Mouse (Mus musculus) limb, embryonic 10.5 days (tissue): ENCODE results near the gene Cmtm8. TPM values are rescaled to one million over a fixed set of nuclear protein-coding genes. Genes with fewer than 3 reads are reported as not detected.
A peak's percentile ranks its signal among the peaks of the same experiment; 100 is the strongest.

ENCODE experiments used
- DNase-seq: peaks from one replicate; pipeline ENCODE4 v3.0.0-alpha.2; 2017; ENCODE audit warnings: low spot score
- H3K27ac ChIP-seq: fragments of 300-500 bp; sonication (generic); 2 replicates; pipeline ENCODE4 v1.5.1; 2016; ENCODE audit warnings: mild to moderate bottlenecking
- H3K27me3 ChIP-seq: fragments of 300-500 bp; sonication (generic); 2 replicates; pipeline ENCODE4 v1.6.1; 2016; ENCODE audit warnings: low read depth, mild to moderate bottlenecking; ENCODE audit not compliant: poor library complexity, severe bottlenecking
- H3K36me3 ChIP-seq: fragments of 300-500 bp; sonication (generic); 2 replicates; pipeline ENCODE4 v1.6.1; 2016; ENCODE audit warnings: mild to moderate bottlenecking, moderate library complexity
- H3K4me1 ChIP-seq: fragments of 300-500 bp; sonication (generic); 2 replicates; pipeline ENCODE4 v1.6.1; 2016
- H3K4me3 ChIP-seq: fragments of 300-500 bp; sonication (generic); 2 replicates; pipeline ENCODE4 v1.5.1; 2016; ENCODE audit warnings: mild to moderate bottlenecking, moderate library complexity
- H3K9me3 ChIP-seq: fragments of 300-500 bp; sonication (generic); replicated peaks from 2 replicates; pipeline ENCODE4 v1.6.1; 2016; ENCODE audit warnings: mild to moderate bottlenecking
- WGBS: fragments of 180-500 bp; shearing (Covaris S2); methylation state at CpG from one replicate; pipeline ENCODE4 v1.1.7; 2016; 5-methylcytosine and 5-hydroxymethylcytosine counted together
- polyA plus RNA-seq: library from polyadenylated mRNA; unstranded; fragments of >200 nt; fragmentation: Nextera tagmentation; extraction: Ambion mirVana; gene quantifications from 2 replicates; pipeline ENCODE4 v1.2.1, GENCODE M21; 2016

Cmtm8 gene
- polyA plus RNA-seq, 1 experiment from 2014 or later: 13.9 TPM

GRCm38 (mm10) chr9:114776361-114776760, 67.6 kb downstream of the Cmtm8 start:
- Histone ChIP-seq H3K9me3 (no peaks in the 10 kb centered on the region), H3K27ac (no peak overlapping the region), H3K36me3 (peaks cover 28% of the 10 kb centered on the region), H3K4me3 (no peak overlapping the region), H3K27me3 (no peaks in the 10 kb centered on the region), H3K4me1 (peaks cover 34% of the 10 kb centered on the region)
- 84% methylated on average over 3 of the region's 3 CpGs for WGBS
- no peak for DNase-seq

- H3K36me3 ChIP-seq: peaks cover 38% of the 10 kb centered on the region
- WGBS: 77% methylated on average over 4 of the region's 4 CpGs
- H3K27me3 ChIP-seq: no peaks in the 10 kb centered on the region
- no peak for DNase-seq
- no peak overlapping the region for H3K4me3 ChIP-seq
- H3K27ac ChIP-seq: peak overlapping the region; percentile 53; the same call in 1 of the 2 replicates
- H3K4me1 ChIP-seq: peaks cover 23% of the 10 kb centered on the region
- no peaks in the 10 kb centered on the region for H3K9me3 ChIP-seq
Observed at GRCm38 (mm10) chr9:114775272-114775671, 68.7 kb downstream of the Cmtm8 start.

- Histone ChIP-seq H3K4me1 (peaks cover 16% of the 10 kb centered on the region), H3K27me3 (no peaks in the 10 kb centered on the region), H3K9me3 (no peaks in the 10 kb centered on the region), H3K4me3 (no peak overlapping the region), H3K27ac (peak overlapping the region; percentile 53; the same call in 1 of the 2 replicates), H3K36me3 (peaks cover 43% of the 10 kb centered on the region)
- WGBS: 85% methylated on average over 6 of the region's 6 CpGs
- no peak for DNase-seq
Observed at GRCm38 (mm10) chr9:114774629-114775028, 69.3 kb downstream of the Cmtm8 start.

- Histone ChIP-seq H3K4me3 (no peak overlapping the region), H3K4me1 (peaks cover 36% of the 10 kb centered on the region), H3K27ac (no peak overlapping the region), H3K27me3 (no peaks in the 10 kb centered on the region), H3K9me3 (no peaks in the 10 kb centered on the region), H3K36me3 (peaks cover 43% of the 10 kb centered on the region)
- WGBS: 87% methylated on average over 7 of the region's 7 CpGs
- DNase-seq: no peak
Observed at GRCm38 (mm10) chr9:114771565-114771964, 72.4 kb downstream of the Cmtm8 start.

- no peaks in the 10 kb centered on the region for H3K9me3 ChIP-seq
- peaks cover 54% of the 10 kb centered on the region for H3K36me3 ChIP-seq
- peaks cover 27% of the 10 kb centered on the region for H3K4me1 ChIP-seq
- WGBS: 90% methylated on average over 4 of the region's 4 CpGs
- H3K27ac ChIP-seq: no peak overlapping the region
- no peaks in the 10 kb centered on the region for H3K27me3 ChIP-seq
- no peak overlapping the region for H3K4me3 ChIP-seq
- DNase-seq: no peak
Observed at GRCm38 (mm10) chr9:114770224-114770623, 73.7 kb downstream of the Cmtm8 start.

- peaks cover 24% of the 10 kb centered on the region for H3K4me1 ChIP-seq
- 56% methylated on average over 10 of the region's 10 CpGs for WGBS
- H3K36me3 ChIP-seq: peaks cover 49% of the 10 kb centered on the region
- peak overlapping the region; percentile 86 for H3K27ac ChIP-seq
- peak; percentile 54 for DNase-seq
- no peaks in the 10 kb centered on the region for H3K27me3 ChIP-seq
- no peak overlapping the region for H3K4me3 ChIP-seq
- H3K9me3 ChIP-seq: no peaks in the 10 kb centered on the region
Observed at GRCm38 (mm10) chr9:114768066-114768465, 75.9 kb downstream of the Cmtm8 start.

GRCm38 (mm10) chr9:114767507-114767906, 76.4 kb downstream of the Cmtm8 start:
- DNase-seq: peak; percentile 50
- WGBS: 65% methylated on average over 2 of the region's 2 CpGs
- Histone ChIP-seq H3K4me1 (peaks cover 24% of the 10 kb centered on the region), H3K27me3 (no peaks in the 10 kb centered on the region), H3K36me3 (peaks cover 50% of the 10 kb centered on the region), H3K4me3 (no peak overlapping the region), H3K9me3 (no peaks in the 10 kb centered on the region), H3K27ac (peak overlapping the region; percentile 86)

- no peaks in the 10 kb centered on the region for H3K9me3 ChIP-seq
- peaks cover 24% of the 10 kb centered on the region for H3K4me1 ChIP-seq
- peak; percentile 44 for DNase-seq
- peak overlapping the region; percentile 86 for H3K27ac ChIP-seq
- H3K4me3 ChIP-seq: no peak overlapping the region
- peaks cover 49% of the 10 kb centered on the region for H3K36me3 ChIP-seq
- WGBS: 65% methylated on average over 13 of the region's 13 CpGs
- H3K27me3 ChIP-seq: no peaks in the 10 kb centered on the region
Observed at GRCm38 (mm10) chr9:114767030-114767429, 76.9 kb downstream of the Cmtm8 start.

GRCm38 (mm10) chr9:114763341-114763740, 80.6 kb downstream of the Cmtm8 start:
- Histone ChIP-seq H3K4me1 (peaks cover 19% of the 10 kb centered on the region), H3K4me3 (no peak overlapping the region), H3K27ac (no peak overlapping the region), H3K36me3 (peaks cover 62% of the 10 kb centered on the region), H3K9me3 (no peaks in the 10 kb centered on the region), H3K27me3 (no peaks in the 10 kb centered on the region)
- DNase-seq: peak; percentile 70
- 67% methylated on average over 13 of the region's 13 CpGs for WGBS

GRCm38 (mm10) chr9:114761848-114762247, 82.1 kb downstream of the Cmtm8 start:
- no peak overlapping the region for H3K27ac ChIP-seq
- H3K36me3 ChIP-seq: peaks cover 75% of the 10 kb centered on the region
- 71% methylated on average over 11 of the region's 11 CpGs for WGBS
- no peak for DNase-seq
- H3K9me3 ChIP-seq: no peaks in the 10 kb centered on the region
- peaks cover 4% of the 10 kb centered on the region for H3K4me1 ChIP-seq
- H3K27me3 ChIP-seq: no peaks in the 10 kb centered on the region
- H3K4me3 ChIP-seq: no peak overlapping the region

- H3K4me3 ChIP-seq: no peak overlapping the region
- WGBS: 92% methylated on average over 5 of the region's 5 CpGs
- no peak for DNase-seq
- H3K4me1 ChIP-seq: no peaks in the 10 kb centered on the region
- H3K36me3 ChIP-seq: peaks cover 78% of the 10 kb centered on the region
- no peaks in the 10 kb centered on the region for H3K9me3 ChIP-seq
- no peaks in the 10 kb centered on the region for H3K27me3 ChIP-seq
- no peak overlapping the region for H3K27ac ChIP-seq
Observed at GRCm38 (mm10) chr9:114760353-114760752, 83.6 kb downstream of the Cmtm8 start.

GRCm38 (mm10) chr9:114759886-114760285, 84.1 kb downstream of the Cmtm8 start:
- H3K36me3 ChIP-seq: peaks cover 80% of the 10 kb centered on the region
- no peak overlapping the region for H3K27ac ChIP-seq
- H3K4me1 ChIP-seq: no peaks in the 10 kb centered on the region
- no peak for DNase-seq
- no peak overlapping the region for H3K4me3 ChIP-seq
- H3K27me3 ChIP-seq: no peaks in the 10 kb centered on the region
- WGBS: 90% methylated on average over 4 of the region's 4 CpGs
- no peaks in the 10 kb centered on the region for H3K9me3 ChIP-seq

GRCm38 (mm10) chr9:114758801-114759200, 85.2 kb downstream of the Cmtm8 start:
- Histone ChIP-seq H3K4me3 (no peak overlapping the region), H3K4me1 (no peaks in the 10 kb centered on the region), H3K9me3 (no peaks in the 10 kb centered on the region), H3K27ac (no peak overlapping the region), H3K27me3 (no peaks in the 10 kb centered on the region), H3K36me3 (peaks cover 83% of the 10 kb centered on the region)
- no peak for DNase-seq
- WGBS: 89% methylated on average over 5 of the region's 5 CpGs

GRCm38 (mm10) chr9:114758272-114758671, 85.7 kb downstream of the Cmtm8 start:
- no peak for DNase-seq
- Histone ChIP-seq H3K36me3 (peaks cover 83% of the 10 kb centered on the region), H3K27me3 (no peaks in the 10 kb centered on the region), H3K4me3 (no peak overlapping the region), H3K9me3 (no peaks in the 10 kb centered on the region), H3K4me1 (peaks cover under 1% of the 10 kb centered on the region), H3K27ac (no peak overlapping the region)
- WGBS: 86% methylated on average over 7 of the region's 7 CpGs
